Comparison of ENCODE assay signal across 7 mouse cellular contexts in genomic region chr10:42502349-42503111, GRCm38 (mm10). TPM values are rescaled to one million over a fixed set of nuclear protein-coding genes. Genes with fewer than 3 reads are reported as not detected.
DNase-seq lines count a peak whose midpoint lies in the region; ATAC-seq and TF ChIP-seq lines count a peak whose summit lies in the region.

No protein-coding gene starts in this region.

- no peaks in the 10 kb centered on the region for H3K9me3 ChIP-seq in forebrain, embryonic 14.5 days (replicated peaks; ENCODE audit: control insufficient read depth, low read length)
- H3K9me3 ChIP-seq in hindbrain, embryonic 13.5 days: no peaks in the 10 kb centered on the region

- peak overlapping the region; percentile 95 for H3K9ac ChIP-seq in forebrain, embryonic 14.5 days (ENCODE audit: low read length)
- peak overlapping the region; percentile 97 for H3K9ac ChIP-seq in hindbrain, embryonic 13.5 days

- peak; percentile 49 for ATAC-seq in forebrain, embryonic 14.5 days
- ATAC-seq in hindbrain, embryonic 13.5 days (ENCODE audit: low FRiP score): peak; percentile 68

- 0 out of 2 replicates have a peak, but pooled peaks cover 2% of the 10 kb centered on the region for H3K36me3 ChIP-seq in forebrain, embryonic 14.5 days (ENCODE audit: control insufficient read depth, insufficient read depth, low read length)
- H3K36me3 ChIP-seq in hindbrain, embryonic 13.5 days: no peaks in the 10 kb centered on the region
- H3K36me3 ChIP-seq in macrophage (ENCODE audit: inconsistent target): no peaks in the 10 kb centered on the region

- peaks cover 1% of the 10 kb centered on the region; the same call in 1 of the 2 replicates for H3K4me1 ChIP-seq in bone marrow, adult 2 months (ENCODE audit: control insufficient read depth, insufficient read depth, low read length)
- peaks cover 10% of the 10 kb centered on the region for H3K4me1 ChIP-seq in forebrain, embryonic 14.5 days (ENCODE audit: control insufficient read depth, insufficient read depth, low read length)
- peaks cover 22% of the 10 kb centered on the region for H3K4me1 ChIP-seq in hindbrain, embryonic 13.5 days (replicated peaks)

- TF ChIP-seq POLR2A in bone marrow, adult 2 months (IDR thresholded peaks at IDR 0.05; ENCODE audit: borderline replicate concordance, control insufficient read depth, low read depth, low read length): no peak

- under 1% methylated on average over 55 of the region's 55 CpGs for WGBS in bone marrow, adult 2 months
- WGBS in forebrain, embryonic 14.5 days: under 1% methylated on average over 51 of the region's 55 CpGs
- under 1% methylated on average over 54 of the region's 55 CpGs for WGBS in hindbrain, embryonic 13.5 days
- WGBS in macrophage (ENCODE audit: missing documents): 1% methylated on average over 50 of the region's 55 CpGs

- no peaks in the 10 kb centered on the region for H3K27me3 ChIP-seq in forebrain, embryonic 14.5 days (replicated peaks; ENCODE audit: control insufficient read depth, insufficient read depth, low read length)
- no peaks in the 10 kb centered on the region for H3K27me3 ChIP-seq in hindbrain, embryonic 13.5 days

- peaks cover 51% of the 10 kb centered on the region for H3K79me2 ChIP-seq in macrophage (ENCODE audit: inconsistent target)

- H3K4me3 ChIP-seq in bone marrow, adult 2 months (replicated peaks; ENCODE audit: control insufficient read depth, low read depth, low read length): peak overlapping the region; percentile 85
- peak overlapping the region; percentile 93 for H3K4me3 ChIP-seq in forebrain, embryonic 14.5 days (ENCODE audit: low read depth, low read length)
- peak overlapping the region; percentile 94 for H3K4me3 ChIP-seq in hindbrain, embryonic 13.5 days
- peak overlapping the region; percentile 89 for H3K4me3 ChIP-seq in macrophage (ENCODE audit: inconsistent target)

- DNase-seq in MEL-GATA-1-ER (ENCODE audit: extremely low read depth, low read depth): peak; percentile 49
- peak; percentile 71 for DNase-seq in forebrain, embryonic 14.5 days (ENCODE audit: low spot score)
- DNase-seq in left cerebral cortex, adult 8-10 months (ENCODE audit: low spot score in 2 of 2): peak; percentile 65 to 66
- DNase-seq in right cerebral cortex, postnatal 4 days: peak; percentile 51

- H3K4me2 ChIP-seq in forebrain, embryonic 14.5 days (ENCODE audit: low read length): peak overlapping the region; percentile 80
- peak overlapping the region; percentile 77 for H3K4me2 ChIP-seq in hindbrain, embryonic 13.5 days

- H3K27ac ChIP-seq in bone marrow, adult 2 months (ENCODE audit: control insufficient read depth, insufficient read depth, low read depth, low read length, poor library complexity): peak overlapping the region; percentile 97
- peak overlapping the region; percentile 97 for H3K27ac ChIP-seq in forebrain, embryonic 14.5 days (ENCODE audit: low read depth, low read length)
- peak overlapping the region; percentile 99 for H3K27ac ChIP-seq in hindbrain, embryonic 13.5 days
- peak overlapping the region; percentile 89 for H3K27ac ChIP-seq in macrophage

- TF ChIP-seq CTCF in bone marrow, adult 2 months (IDR thresholded peaks at IDR 0.05; ENCODE audit: control insufficient read depth, insufficient read depth, low read length): no peak

RNA-seq across cellular contexts. Expression of gene Snx3, which starts 0.7 kb away (rescaled TPM):
- 54.6 and 93.1 TPM in 2 replicates for polyA plus RNA-seq in bone marrow, adult 2 months (2011; ENCODE audit: insufficient read depth, insufficient read length, low replicate concordance, missing spikeins)
- polyA plus RNA-seq in forebrain, embryonic 14.5 days (2014; fragmentation: Nextera tagmentation; extraction: Ambion mirVana): 242 and 277 TPM in 2 replicates
- polyA plus RNA-seq in hindbrain, embryonic 13.5 days (2015; fragmentation: Nextera tagmentation; extraction: Ambion mirVana): 254 and 272 TPM in 2 replicates
- total RNA-seq in left cerebral cortex, adult 8-10 months (2022): 100 to 1,000 TPM; 174 to 195 (median 178) TPM
- total RNA-seq in macrophage (2018; cell fraction: chromatin; rRNA removed): 10 to 100 TPM; 14.0 to 44.0 (median 26.1) TPM
- 100 to 1,000 TPM; 265 to 558 (median 412) TPM for total RNA-seq in macrophage (2018; cell fraction: cytosol; rRNA removed)
- total RNA-seq in macrophage (2018; cell fraction: nucleus; rRNA removed): 100 to 1,000 TPM in 17 of 26 experiments, 10 to 100 TPM in 9; 65.2 to 224 (median 107) TPM
- polyA plus RNA-seq in macrophage (2018): 364 to 676 TPM (median 673 TPM) in 3 replicates

RNA-seq across cellular contexts. Expression of gene Afg1l, which starts 24.2 kb away (rescaled TPM):
- polyA plus RNA-seq in bone marrow, adult 2 months (2011; ENCODE audit: insufficient read depth, insufficient read length, low replicate concordance, missing spikeins): 4.1 and 5.0 TPM in 2 replicates
- 5.1 and 6.5 TPM in 2 replicates for polyA plus RNA-seq in forebrain, embryonic 14.5 days (2014; fragmentation: Nextera tagmentation; extraction: Ambion mirVana)
- polyA plus RNA-seq in hindbrain, embryonic 13.5 days (2015; fragmentation: Nextera tagmentation; extraction: Ambion mirVana): 6.0 and 6.4 TPM in 2 replicates
- 10 to 100 TPM; 12.3 to 13.6 (median 12.4) TPM for total RNA-seq in left cerebral cortex, adult 8-10 months (2022)
- 10 to 100 TPM in 21 of 26 experiments, 1 to 10 TPM in 5; 3.4 to 24.7 (median 17.7) TPM for total RNA-seq in macrophage (2018; cell fraction: chromatin; rRNA removed)
- 10 to 100 TPM in 19 of 26 experiments, 1 to 10 TPM in 7; 5.6 to 11.7 (median 10.3) TPM for total RNA-seq in macrophage (2018; cell fraction: cytosol; rRNA removed)
- total RNA-seq in macrophage (2018; cell fraction: nucleus; rRNA removed): 10 to 100 TPM in 17 of 26 experiments, 1 to 10 TPM in 9; 3.2 to 16.8 (median 11.2) TPM
- 7.8 to 12.7 TPM (median 9.6 TPM) in 3 replicates for polyA plus RNA-seq in macrophage (2018)

Comparison
In these comparisons a context has a peak if more than half of its experiments do, and no peak if none do; other contexts are left out.
1. Peak in every context shown above with its lines: DNase-seq, ATAC-seq, H3K4me3 ChIP-seq and H3K27ac ChIP-seq.